In genomic region chr15:23104668-23105380, GRCm38 (mm10) we compare ENCODE assay signal across 22 mouse cellular contexts.
DNase-seq lines count a peak whose midpoint lies in the region; ATAC-seq lines count a peak whose summit lies in the region.
"Had no signal": no experiment of that assay in that cellular context is flagged by ENCODE, and none has a peak within 500 bp of the region (broad histone marks: within the 10 kb centered on the region; RNA-seq: fewer than 3 reads in every experiment).

No protein-coding gene starts in this region.

- H3K9ac ChIP-seq in embryonic facial prominence, embryonic 14.5 days (ENCODE audit: low read depth, low read length), result no peak overlapping the region
- no peak overlapping the region for H3K9ac ChIP-seq in neural tube, embryonic 12.5 days
- H3K9ac ChIP-seq: forebrain, postnatal 0 days; liver, embryonic 13.5 days; neural tube, embryonic 15.5 days; stomach, embryonic 15.5 days had no signal

- H3K27me3 ChIP-seq in embryonic facial prominence, embryonic 14.5 days (replicated peaks; ENCODE audit: control insufficient read depth, insufficient read depth, low read length), result no peaks in the 10 kb centered on the region
- H3K27me3 ChIP-seq in embryonic facial prominence, embryonic 10.5 days (replicated peaks; ENCODE audit: low read depth, poor library complexity, severe bottlenecking), result no peaks in the 10 kb centered on the region
- H3K27me3 ChIP-seq in neural tube, embryonic 12.5 days (replicated peaks), result no peaks in the 10 kb centered on the region
- H3K27me3 ChIP-seq: liver, embryonic 13.5 days; neural tube, embryonic 15.5 days; stomach, embryonic 15.5 days had no signal

- intact Hi-C loops in heart, postnatal 25 days (cut with DNase I), result no loop called here

- no peak for ATAC-seq in embryonic facial prominence, embryonic 14.5 days (ENCODE audit: low read depth)
- peak; percentile 9; the same call in 1 of the 2 replicates for ATAC-seq in neural tube, embryonic 12.5 days (ENCODE audit: low FRiP score, low read depth)
- ATAC-seq: forebrain, postnatal 0 days; hindbrain, embryonic 16.5 days; lung, postnatal 0 days had no signal

- H3K4me1 ChIP-seq in embryonic facial prominence, embryonic 14.5 days (ENCODE audit: control insufficient read depth, insufficient read depth, low read length), result no peaks in the 10 kb centered on the region
- H3K4me1 ChIP-seq in embryonic facial prominence, embryonic 10.5 days, result no peaks in the 10 kb centered on the region
- no peaks in the 10 kb centered on the region for H3K4me1 ChIP-seq in neural tube, embryonic 12.5 days
- H3K4me1 ChIP-seq: heart, embryonic 10.5 days; liver, embryonic 13.5 days; neural tube, embryonic 15.5 days; stomach, embryonic 15.5 days had no signal

- no peak overlapping the region for H3K4me2 ChIP-seq in embryonic facial prominence, embryonic 14.5 days (ENCODE audit: low read depth, low read length)
- H3K4me2 ChIP-seq in neural tube, embryonic 12.5 days (replicated peaks), result no peak overlapping the region
- H3K4me2 ChIP-seq: liver, embryonic 13.5 days; neural tube, embryonic 15.5 days; stomach, embryonic 15.5 days had no signal

- peak; percentile 2 for DNase-seq in embryonic facial prominence, embryonic 14.5 days (ENCODE audit: low spot score)
- no peak for DNase-seq in embryonic facial prominence, embryonic 10.5 days (ENCODE audit: low spot score)
- DNase-seq in neural tube, embryonic 10.5 days (ENCODE audit: extremely low spot score, low spot score), result no peak
- DNase-seq in brain, adult 2 months (ENCODE audit: low read depth, low spot score), result peak; percentile 37
- peak; percentile 9 for DNase-seq in retina, postnatal 1 day
- no peak for DNase-seq in thymus, postnatal 36 days
- DNase-seq in heart, postnatal 25 days (ENCODE audit: low spot score), result no peak
- DNase-seq: cerebellum, adult 2 months; forebrain, postnatal 0 days; heart, postnatal 14 days; kidney, adult 9 months; liver, embryonic 13.5 days; spleen, adult 18-20 months; thymus, postnatal 25 days had no signal

- no peak overlapping the region for H3K27ac ChIP-seq in embryonic facial prominence, embryonic 14.5 days (replicated peaks; ENCODE audit: low read depth, low read length)
- H3K27ac ChIP-seq in embryonic facial prominence, embryonic 10.5 days (replicated peaks), result no peak overlapping the region
- no peak overlapping the region for H3K27ac ChIP-seq in neural tube, embryonic 12.5 days
- H3K27ac ChIP-seq: heart, embryonic 10.5 days; liver, embryonic 13.5 days; neural tube, embryonic 15.5 days; stomach, embryonic 15.5 days had no signal

- 32% methylated on average over 5 of the region's 5 CpGs for WGBS in embryonic facial prominence, embryonic 14.5 days
- WGBS in embryonic facial prominence, embryonic 10.5 days, result 33% methylated on average over 5 of the region's 5 CpGs
- 23% methylated on average over 5 of the region's 5 CpGs for WGBS in neural tube, embryonic 12.5 days

- H3K9me3 ChIP-seq in embryonic facial prominence, embryonic 14.5 days (ENCODE audit: control insufficient read depth, low read length), result no peaks in the 10 kb centered on the region
- no peaks in the 10 kb centered on the region for H3K9me3 ChIP-seq in embryonic facial prominence, embryonic 10.5 days
- H3K9me3 ChIP-seq in neural tube, embryonic 12.5 days, result no peaks in the 10 kb centered on the region
- H3K9me3 ChIP-seq: heart, embryonic 10.5 days; liver, embryonic 13.5 days; neural tube, embryonic 15.5 days; stomach, embryonic 15.5 days had no signal

- no peak overlapping the region for H3K4me3 ChIP-seq in embryonic facial prominence, embryonic 14.5 days (ENCODE audit: low read depth, low read length)
- no peak overlapping the region for H3K4me3 ChIP-seq in embryonic facial prominence, embryonic 10.5 days
- no peak overlapping the region for H3K4me3 ChIP-seq in neural tube, embryonic 12.5 days
- H3K4me3 ChIP-seq: erythroblast, embryonic 14.5 days; heart, embryonic 10.5 days; liver, embryonic 13.5 days; neural tube, embryonic 15.5 days; stomach, embryonic 15.5 days had no signal

- H3K36me3 ChIP-seq in embryonic facial prominence, embryonic 14.5 days (ENCODE audit: control insufficient read depth, insufficient read depth, low read length), result no peaks in the 10 kb centered on the region
- H3K36me3 ChIP-seq in embryonic facial prominence, embryonic 10.5 days (replicated peaks), result no peaks in the 10 kb centered on the region
- no peaks in the 10 kb centered on the region for H3K36me3 ChIP-seq in neural tube, embryonic 12.5 days
- H3K36me3 ChIP-seq: G1E; heart, embryonic 10.5 days; liver, embryonic 13.5 days; neural tube, embryonic 15.5 days; stomach, embryonic 15.5 days had no signal

Comparison
In these comparisons a context has a peak if more than half of its experiments do, and no peak if none do; other contexts are left out.
1. DNase-seq: peak in embryonic facial prominence, embryonic 14.5 days (single experiment), brain, adult 2 months (single experiment) and retina, postnatal 1 day (single experiment); none in embryonic facial prominence, embryonic 10.5 days (single experiment), neural tube, embryonic 10.5 days (single experiment), thymus, postnatal 36 days (0 of 2) and heart, postnatal 25 days (single experiment).